26 mouse cellular contexts compared by ENCODE assay signal in the genomic region with DNA sequence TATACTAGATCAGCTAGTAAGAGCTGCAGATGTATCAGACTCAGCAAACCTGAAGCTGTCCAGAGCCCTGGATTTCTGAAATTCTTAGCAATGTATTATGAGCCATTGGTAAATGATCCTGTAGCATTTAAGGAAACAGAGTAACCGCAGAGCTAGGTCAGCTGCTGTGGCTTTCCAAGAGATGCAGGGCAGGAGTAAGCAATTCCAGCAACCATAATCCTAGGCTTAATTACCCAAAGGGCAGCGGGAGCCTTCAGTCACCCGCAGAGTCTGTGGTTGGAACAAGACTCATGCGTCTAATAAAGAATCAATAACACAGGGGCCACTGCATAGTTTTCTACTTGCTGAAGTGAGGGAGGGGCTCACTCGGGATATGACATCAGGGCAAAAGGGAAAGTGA.
DNase-seq lines count a peak whose midpoint lies in the region; ATAC-seq lines count a peak whose summit lies in the region.
"Had no signal": no experiment of that assay in that cellular context is flagged by ENCODE, and none has a peak within 500 bp of the region (broad histone marks: within the 10 kb centered on the region; RNA-seq: fewer than 3 reads in every experiment).

No protein-coding gene starts in this region.

- H3K9ac ChIP-seq in embryonic facial prominence, embryonic 11.5 days (replicated peaks; ENCODE audit: low read length) = no peak overlapping the region
- no peak overlapping the region for H3K9ac ChIP-seq in limb, embryonic 15.5 days
- no peak overlapping the region for H3K9ac ChIP-seq in liver, embryonic 11.5 days (ENCODE audit: low read depth, low read length)
- H3K9ac ChIP-seq: embryonic facial prominence, embryonic 15.5 days; forebrain, embryonic 12.5 days; heart, embryonic 13.5 days; liver, postnatal 0 days; neural tube, embryonic 12.5 days had no signal

- H3K4me3 ChIP-seq in embryonic facial prominence, embryonic 11.5 days (ENCODE audit: low read depth, low read length) = no peak overlapping the region
- H3K4me3 ChIP-seq in embryonic facial prominence, embryonic 10.5 days = no peak overlapping the region
- no peak overlapping the region for H3K4me3 ChIP-seq in limb, embryonic 15.5 days
- H3K4me3 ChIP-seq in liver, embryonic 11.5 days (ENCODE audit: low read depth, low read length) = no peak overlapping the region
- H3K4me3 ChIP-seq: embryonic facial prominence, embryonic 15.5 days; forebrain, embryonic 12.5 days; heart, embryonic 13.5 days; left cerebral cortex, adult 2 months; megakaryocyte, embryonic 14.5 days; neural tube, embryonic 12.5 days had no signal

- H3K27ac ChIP-seq in embryonic facial prominence, embryonic 11.5 days (replicated peaks; ENCODE audit: low read depth, low read length) = no peak overlapping the region
- H3K27ac ChIP-seq in embryonic facial prominence, embryonic 10.5 days (replicated peaks) = no peak overlapping the region
- no peak overlapping the region for H3K27ac ChIP-seq in limb, embryonic 15.5 days
- H3K27ac ChIP-seq in liver, embryonic 11.5 days (ENCODE audit: low read depth, low read length) = no peak overlapping the region
- H3K27ac ChIP-seq: embryonic facial prominence, embryonic 15.5 days; forebrain, embryonic 12.5 days; heart, embryonic 13.5 days; left cerebral cortex, adult 2 months; neural tube, embryonic 12.5 days had no signal

- H3K4me2 ChIP-seq in embryonic facial prominence, embryonic 11.5 days (ENCODE audit: low read depth, low read length) = no peak overlapping the region
- H3K4me2 ChIP-seq in limb, embryonic 15.5 days = no peak overlapping the region
- H3K4me2 ChIP-seq in liver, embryonic 11.5 days = no peak overlapping the region
- H3K4me2 ChIP-seq: embryonic facial prominence, embryonic 15.5 days; forebrain, embryonic 12.5 days; heart, embryonic 13.5 days; neural tube, embryonic 12.5 days had no signal

- H3K36me3 ChIP-seq in embryonic facial prominence, embryonic 11.5 days (replicated peaks; ENCODE audit: control insufficient read depth, insufficient read depth, low read depth, low read length) = no peaks in the 10 kb centered on the region
- no peaks in the 10 kb centered on the region for H3K36me3 ChIP-seq in embryonic facial prominence, embryonic 10.5 days (replicated peaks)
- no peaks in the 10 kb centered on the region for H3K36me3 ChIP-seq in limb, embryonic 15.5 days
- H3K36me3 ChIP-seq in liver, embryonic 11.5 days (ENCODE audit: control insufficient read depth, insufficient read depth, low read length) = no peaks in the 10 kb centered on the region
- H3K36me3 ChIP-seq: embryonic facial prominence, embryonic 15.5 days; forebrain, embryonic 12.5 days; heart, embryonic 13.5 days; neural tube, embryonic 12.5 days had no signal

- no peaks in the 10 kb centered on the region for H3K4me1 ChIP-seq in embryonic facial prominence, embryonic 11.5 days (ENCODE audit: control insufficient read depth, insufficient read depth, low read length)
- peaks cover 13% of the 10 kb centered on the region for H3K4me1 ChIP-seq in embryonic facial prominence, embryonic 10.5 days
- H3K4me1 ChIP-seq in limb, embryonic 15.5 days = no peaks in the 10 kb centered on the region
- H3K4me1 ChIP-seq in liver, embryonic 11.5 days (replicated peaks; ENCODE audit: control insufficient read depth, insufficient read depth, low read length) = no peaks in the 10 kb centered on the region
- H3K4me1 ChIP-seq: embryonic facial prominence, embryonic 15.5 days; forebrain, embryonic 12.5 days; heart, embryonic 13.5 days; megakaryocyte, embryonic 14.5 days; neural tube, embryonic 12.5 days had no signal

- no peaks in the 10 kb centered on the region for H3K27me3 ChIP-seq in embryonic facial prominence, embryonic 11.5 days (ENCODE audit: control insufficient read depth, insufficient read depth, low read length)
- H3K27me3 ChIP-seq in embryonic facial prominence, embryonic 10.5 days (replicated peaks; ENCODE audit: low read depth, poor library complexity, severe bottlenecking) = no peaks in the 10 kb centered on the region
- H3K27me3 ChIP-seq in limb, embryonic 15.5 days = no peaks in the 10 kb centered on the region
- H3K27me3 ChIP-seq in liver, embryonic 11.5 days (replicated peaks; ENCODE audit: control insufficient read depth, insufficient read depth, low read length) = no peaks in the 10 kb centered on the region
- H3K27me3 ChIP-seq: embryonic facial prominence, embryonic 15.5 days; forebrain, embryonic 12.5 days; heart, embryonic 13.5 days; megakaryocyte, embryonic 14.5 days; neural tube, embryonic 12.5 days had no signal

- peak; percentile 39 for DNase-seq in embryonic facial prominence, embryonic 11.5 days (ENCODE audit: low spot score)
- no peak for DNase-seq in embryonic facial prominence, embryonic 10.5 days (ENCODE audit: low spot score)
- DNase-seq in Muller cell, postnatal 12 days (ENCODE audit: inconsistent ontology term) = peak; percentile 84
- DNase-seq in forelimb bud, embryonic 11.5 days (ENCODE audit: low read depth, low spot score) = peak; percentile 61
- DNase-seq in thymus, postnatal 4 days = no peak
- no peak for DNase-seq in liver, embryonic 11.5 days (ENCODE audit: low spot score)
- DNase-seq in lung, adult 18-20 months = no peak
- DNase-seq: cerebellum, adult 2 months; cerebellum, postnatal 36 days; gastrocnemius, postnatal 14 days; heart, adult 18-20 months; kidney, adult 18-20 months; kidney, postnatal 14 days; layer of hippocampus, adult 9-11 months; liver; liver, postnatal 0 days; lung, postnatal 14 days; thymus, postnatal 14 days had no signal

- no peak for ATAC-seq in embryonic facial prominence, embryonic 11.5 days (replicated peaks; ENCODE audit: insufficient number of reproducible peaks, low FRiP score, low TSS enrichment, low read depth)
- 0 out of 2 replicates have a peak, but pooled peaks have one; percentile 44 for ATAC-seq in limb, embryonic 15.5 days (ENCODE audit: insufficient number of reproducible peaks, low FRiP score, low TSS enrichment, low read depth)
- no peak for ATAC-seq in liver, embryonic 11.5 days (replicated peaks; ENCODE audit: low FRiP score)
- ATAC-seq: CD4-positive, CD25-positive, alpha-beta regulatory T cell, adult 4 months; liver, postnatal 0 days had no signal

- no peaks in the 10 kb centered on the region for H3K9me3 ChIP-seq in embryonic facial prominence, embryonic 11.5 days (replicated peaks; ENCODE audit: control insufficient read depth, low read length)
- no peaks in the 10 kb centered on the region for H3K9me3 ChIP-seq in embryonic facial prominence, embryonic 10.5 days
- no peaks in the 10 kb centered on the region for H3K9me3 ChIP-seq in limb, embryonic 15.5 days
- no peaks in the 10 kb centered on the region for H3K9me3 ChIP-seq in liver, embryonic 11.5 days (ENCODE audit: control insufficient read depth, low read length)
- H3K9me3 ChIP-seq: embryonic facial prominence, embryonic 15.5 days; forebrain, embryonic 12.5 days; heart, embryonic 13.5 days; megakaryocyte, embryonic 14.5 days; neural tube, embryonic 12.5 days had no signal

- 41% methylated on average over 5 of the region's 5 CpGs for WGBS in embryonic facial prominence, embryonic 11.5 days
- WGBS in embryonic facial prominence, embryonic 10.5 days = 49% methylated on average over 5 of the region's 5 CpGs
- WGBS in limb, embryonic 15.5 days = 20% methylated on average over 5 of the region's 5 CpGs
- WGBS in liver, embryonic 11.5 days = 67% methylated on average over 5 of the region's 5 CpGs

Comparison
In these comparisons a context has a peak if more than half of its experiments do, and no peak if none do; other contexts are left out.
1. DNase-seq: peak in embryonic facial prominence, embryonic 11.5 days (single experiment), Muller cell, postnatal 12 days (single experiment) and forelimb bud, embryonic 11.5 days (single experiment); none in embryonic facial prominence, embryonic 10.5 days (single experiment), thymus, postnatal 4 days (single experiment), liver, embryonic 11.5 days (single experiment) and lung, adult 18-20 months (0 of 2).